Mouse (Mus musculus): ENCODE measurements around the gene Smyd3.

Gene Smyd3

DNA sequence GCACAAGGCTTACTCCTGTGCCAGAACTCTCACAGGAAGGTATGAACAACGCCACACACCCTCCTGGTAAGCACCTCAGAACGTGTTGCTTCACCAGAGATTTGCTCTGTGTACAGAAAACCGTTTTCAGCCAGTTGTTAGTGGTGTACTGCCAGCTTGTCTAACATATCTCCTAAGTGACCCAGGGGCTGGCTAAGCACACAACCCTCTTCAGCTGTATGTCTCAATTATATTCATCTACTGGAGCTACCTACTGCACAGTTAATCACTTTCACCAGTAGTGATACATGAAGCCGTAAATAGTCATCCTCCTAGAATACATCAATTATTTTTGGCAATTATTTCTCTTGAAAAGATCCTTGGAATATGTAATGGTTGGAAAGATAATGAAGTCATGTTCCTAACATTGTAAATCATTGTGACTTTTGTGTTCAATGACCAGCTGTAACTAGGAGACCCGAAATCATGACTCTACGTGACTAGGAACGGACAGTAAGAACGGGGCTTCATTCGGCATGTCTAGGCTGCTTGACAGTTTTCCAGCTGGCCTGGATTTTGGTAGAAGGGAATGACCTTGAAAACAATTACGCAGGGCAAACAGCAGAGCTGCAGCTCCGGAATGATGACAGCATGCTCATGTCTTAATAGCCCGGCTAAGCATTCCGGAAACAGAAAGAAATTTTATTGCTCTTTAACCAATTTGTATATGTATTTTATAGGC is 236.3 kb downstream of the Smyd3 start:
- no peak for DNase-seq

DNA sequence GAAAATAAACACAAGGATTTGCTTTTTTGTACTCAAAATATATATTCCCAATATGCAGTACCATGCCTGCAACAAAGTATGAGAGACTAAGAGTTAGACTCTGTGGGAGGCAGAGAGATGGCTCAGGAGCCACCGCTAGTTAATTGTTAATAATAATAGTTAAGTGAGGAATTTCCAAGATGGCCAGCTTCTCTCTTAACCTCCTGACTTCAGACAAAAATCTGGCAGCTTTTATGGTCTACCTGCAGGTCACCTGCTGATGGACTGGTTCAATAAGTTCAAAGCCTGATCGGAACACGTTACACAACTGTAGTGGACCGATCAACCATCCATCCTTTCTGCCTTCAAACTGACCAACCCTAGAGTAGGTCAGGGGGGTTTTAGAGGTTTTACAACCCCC is 238.7 kb downstream of the Smyd3 start:
- no peak for DNase-seq

GRCm38 (mm10) chr1:179277346-179277745 is 240.5 kb downstream of the Smyd3 start:
- DNase-seq = no peak

DNA sequence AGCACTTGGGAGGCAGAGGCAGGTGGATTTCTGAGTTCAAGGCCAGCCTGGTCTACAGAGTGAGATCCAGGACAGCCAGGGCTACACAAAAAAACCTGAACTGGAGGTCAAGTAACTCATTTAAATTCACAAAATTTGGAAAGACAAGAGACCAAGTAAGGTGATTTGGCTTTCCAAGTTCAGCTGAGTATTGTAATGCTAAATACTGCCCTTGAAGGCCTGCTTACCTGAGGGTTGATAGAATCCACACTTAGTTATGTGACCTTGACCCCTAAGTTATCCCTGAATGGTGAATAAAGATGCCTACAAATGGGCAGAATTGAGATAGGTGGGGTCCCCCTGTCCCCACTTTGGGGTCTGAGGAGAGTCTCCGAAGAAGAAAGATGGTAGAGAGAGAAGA is 241.0 kb downstream of the Smyd3 start:
- DNase-seq = no peak

DNA sequence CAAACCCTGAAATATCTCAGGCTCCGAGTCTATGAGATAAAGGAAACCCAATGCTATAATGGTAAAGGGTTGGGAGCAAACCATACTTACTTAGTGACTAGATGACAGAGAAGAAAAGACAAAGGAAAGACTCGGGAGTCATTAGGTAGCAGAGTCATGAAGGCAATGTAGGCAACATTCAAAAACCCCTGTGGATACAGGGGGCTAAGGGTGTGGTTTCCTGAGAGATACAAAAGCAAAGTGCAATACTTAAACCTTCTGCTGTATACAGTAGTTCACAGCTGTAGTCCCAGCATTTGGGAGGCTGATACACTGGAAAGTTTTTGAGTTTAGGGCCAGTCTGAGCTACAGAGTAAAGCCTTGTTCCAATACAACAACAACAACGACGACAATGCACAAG is 244.9 kb downstream of the Smyd3 start:
- no peak for DNase-seq

DNA sequence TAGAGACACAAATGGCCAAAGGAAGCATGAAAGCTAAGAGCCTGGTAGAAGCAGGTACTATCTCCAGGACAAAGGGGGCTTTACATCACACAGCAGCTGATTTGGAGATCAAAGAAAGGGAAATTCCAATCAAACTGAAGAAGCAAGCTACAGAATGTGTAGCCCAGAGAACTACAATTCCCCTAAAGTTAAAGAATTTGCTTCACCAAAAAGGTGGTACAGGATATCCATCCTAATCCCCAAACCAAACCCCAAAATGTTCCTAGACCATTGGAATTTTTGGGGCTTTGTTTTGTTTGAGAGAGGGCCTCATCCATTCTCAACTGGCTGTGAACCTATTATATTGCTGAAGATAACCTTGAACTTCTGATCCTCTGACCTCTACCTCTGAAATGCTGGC is 245.5 kb downstream of the Smyd3 start:
- no peak for DNase-seq

- no peak for DNase-seq
Observed at GRCm38 (mm10) chr1:179266936-179267335, 250.9 kb downstream of the Smyd3 start.

DNA sequence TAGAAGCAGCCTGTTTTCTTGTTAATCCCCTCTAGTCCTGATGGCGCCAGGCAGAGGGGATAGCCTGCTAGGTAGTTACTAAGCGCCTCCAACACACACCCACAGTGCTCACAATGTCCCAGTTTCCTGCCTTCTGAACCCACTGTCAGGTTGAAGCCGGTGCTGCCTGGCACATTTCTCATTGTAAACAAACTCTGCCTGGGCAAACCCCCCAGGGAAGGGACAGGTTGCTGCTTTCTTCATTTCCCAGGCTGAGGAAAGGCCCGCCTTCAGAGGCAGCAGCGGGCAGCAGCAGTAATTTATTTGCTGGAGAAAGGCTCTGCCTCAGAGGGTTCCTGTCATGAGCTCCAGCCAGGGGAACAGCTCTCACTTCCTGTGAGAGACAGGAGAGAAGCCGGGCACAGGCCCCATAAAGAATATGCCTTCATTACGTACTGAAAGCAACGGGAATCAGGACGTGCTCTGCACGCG is 256.3 kb downstream of the Smyd3 start:
- peak; percentile 6 for DNase-seq

- no peak for DNase-seq
Observed at GRCm38 (mm10) chr1:179255826-179256512, 261.9 kb downstream of the Smyd3 start.

DNA sequence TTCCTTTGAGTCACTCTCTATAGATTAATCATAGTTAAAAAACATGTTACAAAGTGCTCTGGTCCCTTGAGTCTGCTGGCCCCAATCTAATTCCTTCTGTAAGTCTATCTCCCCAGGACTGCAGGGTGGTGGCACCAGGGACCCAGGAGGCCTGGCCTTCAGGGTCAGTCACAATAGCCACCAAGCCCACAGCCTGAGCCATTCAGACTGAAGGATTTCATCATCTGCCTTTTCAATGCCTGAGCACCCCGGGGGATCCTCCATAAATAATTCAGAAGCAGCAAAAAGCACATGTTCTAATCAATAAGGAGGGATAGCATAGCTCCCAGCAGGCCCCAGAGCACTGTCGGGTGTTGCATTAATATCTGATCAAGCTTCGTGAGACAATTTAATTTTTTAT is 263.3 kb downstream of the Smyd3 start:
- DNase-seq = no peak

DNA sequence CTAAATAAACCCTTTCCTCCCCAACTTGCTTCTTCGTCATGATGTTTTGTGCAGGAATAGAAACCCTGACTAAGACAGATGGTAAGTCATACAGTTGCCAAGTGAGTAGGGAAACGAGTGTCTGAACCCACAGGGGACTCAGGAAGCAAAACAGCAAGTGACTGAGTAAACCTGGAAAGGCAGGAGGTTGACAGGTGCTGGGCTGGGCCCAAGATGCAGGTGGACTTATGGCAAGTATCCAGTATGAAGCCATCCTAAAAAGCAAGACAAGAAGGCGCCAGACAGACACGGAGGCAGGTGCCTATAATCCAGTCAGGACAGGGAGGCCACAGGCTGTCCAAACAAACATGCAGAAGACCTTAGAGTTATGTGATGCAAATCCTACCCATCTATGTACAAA is 265.2 kb downstream of the Smyd3 start:
- DNase-seq = no peak

GRCm38 (mm10) chr1:179250388-179250787 is 267.5 kb downstream of the Smyd3 start:
- DNase-seq = no peak

DNA sequence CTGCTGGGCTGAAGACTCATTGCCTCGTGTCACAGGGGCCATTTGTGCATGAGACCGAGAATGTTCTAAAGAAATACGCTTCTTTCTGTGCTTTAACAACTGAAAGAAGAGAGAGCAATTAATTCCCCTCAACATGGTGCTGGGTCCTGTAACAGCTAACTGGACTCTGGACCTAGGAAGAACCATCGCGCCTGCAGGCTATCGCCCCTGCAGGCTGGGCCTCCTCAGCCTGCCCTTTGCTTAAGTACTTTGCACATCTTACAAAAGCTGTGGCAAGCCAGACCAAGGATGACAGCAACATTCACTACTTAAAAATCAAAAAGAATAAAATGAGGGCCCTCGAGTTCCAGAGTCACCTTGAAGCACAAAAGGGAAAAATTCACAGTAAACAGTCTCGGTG is 274.3 kb downstream of the Smyd3 start:
- DNase-seq = no peak

DNA sequence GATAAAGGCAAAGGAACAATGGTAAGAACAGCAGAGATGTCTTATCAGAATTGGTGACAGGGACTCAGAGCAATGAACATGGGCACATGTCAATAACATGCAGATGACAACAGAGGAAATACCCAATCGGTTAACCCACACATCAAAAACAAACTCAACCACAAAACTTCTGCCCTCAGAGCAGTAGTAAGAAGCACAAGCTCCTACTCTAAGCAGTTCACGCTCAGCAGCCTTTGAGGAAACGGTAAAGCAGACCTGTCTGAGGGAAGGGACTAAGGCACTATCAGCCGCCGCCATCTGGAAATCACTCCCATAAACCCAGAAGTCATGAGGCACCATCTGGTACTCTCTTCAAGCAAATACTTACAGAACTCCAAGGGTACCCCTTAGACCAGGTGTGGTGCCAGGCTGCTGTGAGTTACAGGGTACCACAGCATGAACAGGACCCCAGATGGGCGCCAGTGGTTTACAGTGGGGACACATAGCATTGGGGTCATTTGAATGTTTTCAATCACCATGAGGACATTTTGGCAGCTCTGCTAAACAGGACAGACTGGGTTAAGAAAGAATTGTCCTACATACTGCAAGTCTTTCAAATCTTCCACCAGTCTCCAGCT is 277.1 kb downstream of the Smyd3 start:
- no peak for DNase-seq

DNA sequence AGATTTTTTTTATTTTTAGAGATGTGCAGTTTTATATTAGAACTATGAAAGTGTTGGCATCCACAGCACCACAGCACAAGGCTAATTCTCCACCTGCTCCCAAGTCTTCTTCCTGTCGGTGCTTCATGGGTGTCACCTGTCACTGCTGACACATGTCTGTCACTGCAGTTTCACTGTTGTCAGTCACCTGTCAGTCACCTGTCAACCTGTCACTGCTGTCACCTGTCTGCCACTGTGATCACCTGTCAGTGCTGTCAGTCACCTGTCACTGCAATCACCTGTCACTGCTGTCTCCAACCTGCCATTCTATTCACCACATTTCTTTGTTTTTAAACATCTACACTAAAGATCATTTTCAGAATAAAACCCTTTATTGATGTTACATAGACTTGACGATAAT is 279.2 kb downstream of the Smyd3 start:
- DNase-seq = no peak

GRCm38 (mm10) chr1:179237989-179238388 is 279.9 kb downstream of the Smyd3 start:
- peak; percentile 32 for DNase-seq

DNA sequence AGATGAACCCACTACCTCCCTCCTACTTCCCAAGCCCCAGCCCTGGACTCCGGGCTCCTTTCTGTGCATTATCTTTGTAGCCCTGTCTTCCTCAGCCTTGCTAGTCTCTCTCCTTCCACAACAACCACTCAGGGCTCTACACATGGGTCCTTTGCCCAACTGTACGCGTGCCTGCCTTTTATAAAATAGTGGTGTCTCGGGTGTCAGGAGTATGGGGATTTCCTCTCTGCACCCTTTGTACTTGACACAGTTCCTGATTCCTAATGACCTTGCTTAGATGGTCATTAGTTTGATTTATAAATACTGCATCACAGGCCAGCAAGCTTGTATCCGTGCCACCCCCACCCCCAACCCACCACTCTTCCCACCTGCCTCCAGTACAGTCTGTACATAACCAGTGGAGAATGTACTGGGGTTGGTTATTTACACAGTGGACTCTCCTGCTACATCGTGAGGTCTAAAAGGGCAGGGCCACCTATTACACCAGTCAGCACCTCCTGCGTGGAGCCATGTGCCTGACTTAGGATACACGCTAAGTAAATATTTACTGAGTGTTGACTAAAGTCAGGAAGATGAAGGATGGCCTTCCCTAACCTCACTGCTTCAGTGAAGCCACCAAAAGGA is 281.5 kb downstream of the Smyd3 start:
- no peak for DNase-seq

- DNase-seq = peak; percentile 80
Observed at GRCm38 (mm10) chr1:179231777-179232661, 285.8 kb downstream of the Smyd3 start.

- DNase-seq = no peak
Observed at GRCm38 (mm10) chr1:179229515-179229914, 288.3 kb downstream of the Smyd3 start.

GRCm38 (mm10) chr1:179220290-179220689 is 297.6 kb downstream of the Smyd3 start:
- no peak for DNase-seq

DNA sequence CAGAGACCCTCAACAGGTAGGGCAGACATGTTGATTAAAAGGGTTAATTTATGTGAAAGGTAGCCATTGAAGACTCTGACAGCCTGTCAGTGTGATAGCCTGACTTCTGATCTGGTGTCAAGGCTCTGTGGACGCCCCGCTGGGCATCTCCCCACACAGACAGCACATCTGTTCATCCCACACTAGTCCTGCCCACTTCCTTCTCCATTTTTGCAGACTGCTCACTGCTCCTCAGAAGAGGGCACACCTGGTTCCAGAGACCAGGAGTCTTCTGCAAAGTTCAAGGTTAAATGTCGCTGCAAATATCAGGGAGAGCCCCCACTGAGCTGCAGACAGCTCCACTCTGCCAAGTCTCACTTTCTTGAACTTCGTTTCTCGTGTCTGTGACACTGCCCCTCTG is 299.8 kb downstream of the Smyd3 start:
- no peak for DNase-seq

- DNase-seq = no peak
Observed at GRCm38 (mm10) chr1:179217036-179217435, 300.8 kb downstream of the Smyd3 start.

DNA sequence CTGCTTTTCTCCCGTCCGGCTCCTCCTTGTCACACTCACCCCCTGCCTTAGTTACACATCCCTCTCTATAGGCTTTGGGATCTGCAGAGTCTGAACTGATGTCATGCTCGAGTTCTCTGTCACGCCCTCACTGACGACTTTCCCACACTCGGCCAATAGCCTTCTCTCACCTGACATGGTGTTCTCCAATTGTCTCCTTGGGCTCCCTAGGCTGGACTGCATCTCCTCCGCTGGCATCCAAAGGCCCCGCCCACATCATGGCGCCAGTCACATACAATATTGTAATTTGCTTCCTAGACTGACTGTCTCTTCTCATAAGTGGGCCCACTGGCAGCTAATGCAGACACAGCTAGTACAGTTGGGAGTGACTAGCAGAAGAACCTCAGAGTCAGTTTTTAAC is 304.5 kb downstream of the Smyd3 start:
- DNase-seq = no peak
